Mouse (Mus musculus) B cell, adult 2 months (primary cell): ENCODE data around the gene Spry2.

Experiments
- DNase-seq, 2 experiments: peaks; one replicate each; pipeline ENCODE4 v3.0.0; 2022

Spry2 gene

GRCm38 (mm10) chr14:105896791-105897568 lies at the start of gene Spry2:
Gene Spry2 (minus strand): TSS chr14:105896819.
- peak; percentile 64 to 65 for DNase-seq

DNA sequence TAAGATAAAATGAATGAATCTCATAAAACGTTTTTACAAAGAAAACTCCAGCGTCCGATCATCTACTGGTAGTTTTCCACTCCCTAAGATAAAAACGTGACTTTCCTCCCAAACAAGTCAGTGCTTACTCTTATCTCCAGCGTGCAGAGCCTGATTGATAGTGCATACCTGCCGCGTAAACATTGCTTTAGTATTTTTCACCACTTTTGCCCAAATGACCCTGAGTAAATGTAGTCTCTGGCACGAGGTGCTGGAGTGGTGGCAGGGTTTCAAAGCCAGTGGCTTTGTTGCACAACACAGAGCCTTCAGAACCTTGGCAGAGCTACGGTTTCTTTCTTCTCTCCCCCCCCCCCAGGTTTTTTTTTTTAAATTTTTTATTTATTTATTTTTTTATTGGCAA lies 44.7 kb upstream of the Spry2 start:
- no peak for DNase-seq

DNA sequence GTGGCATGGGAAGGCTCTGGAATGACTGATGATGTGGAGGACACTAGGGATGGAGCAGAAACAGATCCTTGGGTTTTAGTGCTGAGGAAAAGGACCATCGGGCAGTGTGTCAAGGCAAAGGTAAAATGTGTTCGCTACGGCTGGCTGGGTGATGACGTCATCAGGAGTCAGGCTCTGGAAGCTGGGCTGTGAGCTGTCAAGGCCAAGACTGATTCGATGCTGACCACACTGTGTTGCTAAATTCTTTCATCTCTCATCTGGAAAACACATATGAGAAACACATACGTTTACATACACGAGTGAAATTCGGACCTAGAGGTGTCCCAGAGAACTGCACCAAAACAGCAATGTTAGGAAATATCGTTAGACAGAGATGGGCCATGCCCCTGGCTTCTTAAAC lies 30.1 kb upstream of the Spry2 start:
- DNase-seq: no peak

- DNase-seq: no peak
Observed at GRCm38 (mm10) chr14:105925305-105925704, 28.7 kb upstream of the Spry2 start.

- no peak for DNase-seq
Observed at GRCm38 (mm10) chr14:105924712-105925111, 28.1 kb upstream of the Spry2 start.

- DNase-seq: peak; percentile 32 to 42
Observed at GRCm38 (mm10) chr14:105922874-105923273, 26.3 kb upstream of the Spry2 start.

- DNase-seq: no peak
Observed at GRCm38 (mm10) chr14:105922427-105922826, 25.8 kb upstream of the Spry2 start.

GRCm38 (mm10) chr14:105921217-105921695 lies 24.6 kb upstream of the Spry2 start:
- DNase-seq: no peak

DNA sequence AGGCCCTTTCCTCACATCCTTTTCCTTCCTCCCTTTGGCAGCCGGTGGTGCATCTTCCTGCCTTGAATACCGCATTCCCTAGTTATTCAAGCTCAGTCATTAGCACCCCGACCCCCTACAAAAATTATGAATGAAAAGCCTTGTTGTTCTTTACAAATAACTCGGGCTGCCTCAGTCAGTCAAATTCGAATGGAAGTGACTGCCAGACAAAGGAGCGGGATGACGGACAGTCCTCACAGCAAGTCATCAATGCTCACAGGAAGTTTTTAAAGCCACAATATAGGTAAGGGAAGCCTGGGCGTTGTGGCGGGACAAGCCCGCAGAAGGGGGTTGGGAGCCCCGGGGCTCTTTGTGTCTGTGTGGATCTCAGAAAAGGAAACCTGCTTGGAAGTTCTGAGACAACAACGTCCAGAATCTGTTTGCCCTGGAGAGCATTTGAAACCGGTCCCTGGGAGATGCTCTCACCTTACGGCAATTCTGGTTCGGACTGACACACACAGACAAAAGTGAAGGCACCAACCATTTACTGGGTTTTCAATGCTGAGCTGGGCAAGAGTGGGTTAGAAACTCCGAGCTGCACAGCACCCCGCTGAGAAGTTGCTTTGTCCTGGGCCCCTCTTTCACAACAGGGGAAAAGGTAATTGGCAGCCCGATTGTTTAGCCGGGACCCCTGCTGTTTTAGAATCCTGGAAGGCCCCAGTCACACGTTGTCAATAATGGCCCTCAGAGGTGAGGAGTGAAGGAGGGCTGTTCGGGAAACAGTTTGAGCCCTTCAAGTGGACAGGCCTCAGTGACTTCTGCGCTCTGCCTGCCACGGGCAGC lies 24.0 kb upstream of the Spry2 start:
- no peak for DNase-seq

DNA sequence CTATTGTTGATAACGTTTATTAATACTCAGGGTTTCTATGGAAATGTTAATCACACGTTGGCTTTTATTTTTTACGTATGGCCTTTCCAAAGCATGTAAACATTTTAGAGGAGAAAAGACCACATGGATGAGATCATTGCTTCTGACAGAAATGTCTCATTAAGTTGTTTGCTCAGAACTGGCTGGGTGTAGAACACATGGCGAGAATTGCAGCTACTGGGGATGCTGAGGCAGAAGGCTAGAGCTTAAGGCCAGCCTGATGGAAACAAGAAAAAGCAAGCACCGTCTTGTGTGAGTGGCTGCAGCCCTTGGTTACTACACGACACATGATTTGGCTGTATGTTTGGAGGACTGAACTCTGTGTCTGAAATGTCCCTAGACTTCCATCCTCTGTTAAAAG lies 10.6 kb upstream of the Spry2 start:
- no peak for DNase-seq

GRCm38 (mm10) chr14:105905935-105906334 lies 9.3 kb upstream of the Spry2 start:
- DNase-seq: no peak

- DNase-seq: no peak
Observed at GRCm38 (mm10) chr14:105905509-105905908, 8.9 kb upstream of the Spry2 start.

- DNase-seq: peak; percentile 76 to 78
Observed at GRCm38 (mm10) chr14:105902807-105903206, 6.2 kb upstream of the Spry2 start.

- no peak for DNase-seq
Observed at GRCm38 (mm10) chr14:105900841-105901240, 4.2 kb upstream of the Spry2 start.

GRCm38 (mm10) chr14:105899116-105899515 lies 2.5 kb upstream of the Spry2 start:
- no peak for DNase-seq

DNA sequence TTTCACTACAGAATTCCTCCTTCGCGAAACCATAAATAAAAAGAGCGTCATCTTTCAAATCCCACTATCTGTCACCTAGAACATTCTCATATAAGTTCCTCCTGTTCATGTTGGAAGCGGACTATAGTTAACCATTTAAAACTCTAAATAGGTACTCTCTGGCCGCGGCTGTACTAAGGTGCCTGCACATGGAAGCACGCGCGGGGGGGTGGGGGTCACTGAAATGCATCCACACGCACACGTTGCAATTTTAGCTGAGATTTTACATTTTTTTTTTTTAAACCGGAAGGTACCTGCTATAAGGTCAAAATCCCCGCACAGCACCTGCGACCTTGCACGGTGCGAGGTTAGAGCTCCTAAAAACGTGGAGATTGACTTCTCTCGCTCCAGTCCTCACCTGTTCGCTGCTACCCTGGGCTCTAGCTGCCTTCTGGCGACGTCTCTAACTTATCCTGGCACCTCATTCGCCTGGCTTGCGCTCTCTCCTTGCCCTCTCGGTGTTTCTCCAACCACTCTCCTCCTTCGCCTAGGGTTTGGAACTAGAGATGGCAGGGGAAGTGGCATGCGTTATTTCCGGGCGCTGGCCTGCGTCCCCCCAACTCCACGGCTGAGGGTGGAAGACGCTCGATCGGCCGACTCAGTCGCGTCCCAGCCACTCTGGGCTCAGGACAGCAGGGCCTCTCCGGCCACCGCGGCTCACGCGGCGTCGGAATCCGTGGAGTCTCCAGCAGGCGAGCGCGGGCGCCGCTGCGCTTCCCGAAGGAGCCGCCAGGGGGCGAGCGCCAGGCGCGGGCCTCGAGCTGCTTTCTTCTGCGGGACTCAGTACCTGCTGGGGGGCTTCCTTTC lies 1.9 kb upstream of the Spry2 start:
- DNase-seq: peak; percentile 79 to 85

DNA sequence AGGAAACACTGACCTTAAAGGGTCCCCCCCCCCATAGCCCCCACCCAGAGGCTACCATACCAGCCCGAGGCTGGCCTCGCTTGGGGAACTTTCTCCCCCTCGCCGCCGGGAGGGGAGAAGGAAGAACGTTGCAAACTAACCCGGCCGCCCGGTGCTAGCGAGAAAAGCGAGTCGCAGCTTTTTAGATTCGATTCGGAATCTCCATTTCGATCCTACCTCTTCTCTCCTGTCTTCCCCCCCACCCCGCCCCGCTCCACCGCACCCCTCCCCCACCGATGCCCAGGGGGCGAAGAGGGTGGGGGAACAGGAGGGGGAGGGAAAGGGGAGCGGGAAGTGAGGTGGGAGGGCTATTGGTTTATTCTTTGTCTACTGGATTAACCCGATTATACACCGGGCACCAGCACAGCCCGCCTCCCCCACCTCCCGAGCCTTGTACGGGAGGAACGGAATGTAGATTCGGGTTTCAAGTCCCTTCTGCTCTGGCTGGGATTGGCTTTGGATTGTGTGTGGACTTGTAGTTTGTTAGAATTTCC lies 1.0 kb upstream of the Spry2 start:
- peak; percentile 26 to 27 for DNase-seq

- DNase-seq: peak; percentile 39 to 51
Observed at GRCm38 (mm10) chr14:105895961-105896651, 513 bp downstream of the Spry2 start.

DNA sequence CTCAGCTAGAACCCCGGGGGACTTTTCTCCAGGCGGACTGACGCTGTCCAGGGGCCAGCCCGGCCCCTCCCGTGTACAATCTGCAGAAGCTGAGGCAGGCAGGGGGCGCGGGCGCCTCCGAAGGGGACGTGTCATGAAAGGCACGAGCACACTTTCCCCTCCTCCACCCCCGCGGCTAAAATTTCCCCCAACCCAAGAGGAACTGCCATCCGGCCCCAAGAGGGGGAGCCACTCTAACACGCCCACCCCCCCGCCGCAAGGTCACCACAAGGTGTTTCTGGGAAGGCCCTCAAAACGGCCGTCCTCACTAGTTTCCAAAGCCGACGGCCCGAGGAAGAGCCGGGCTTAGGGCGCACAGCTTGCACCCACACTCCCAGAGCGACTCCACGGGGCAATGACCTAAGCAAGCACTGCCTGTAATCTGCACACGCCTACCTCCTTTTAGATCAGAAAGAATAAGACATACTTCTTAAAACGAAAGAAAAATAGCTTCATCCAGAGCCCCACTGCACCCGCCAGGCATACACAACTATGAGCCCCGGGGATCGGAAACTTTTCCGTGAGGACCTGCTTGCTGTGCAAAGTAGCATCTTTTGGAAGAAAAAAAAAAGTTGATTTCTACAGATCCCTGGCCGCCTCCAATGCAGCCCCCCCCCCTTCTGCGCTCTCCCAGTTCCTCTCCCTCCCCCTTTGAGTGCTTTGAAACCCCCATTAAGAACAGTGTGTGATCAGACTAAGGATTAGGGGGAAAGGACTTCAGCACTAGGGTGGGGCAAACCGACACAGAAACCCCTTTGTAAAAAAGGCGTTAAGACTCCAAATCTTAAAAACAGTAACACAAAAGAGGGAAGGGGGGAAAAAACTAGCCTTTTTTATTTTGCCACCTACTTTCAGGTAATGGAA lies 1.4 kb downstream of the Spry2 start:
- DNase-seq: peak; percentile 51 to 55

DNA sequence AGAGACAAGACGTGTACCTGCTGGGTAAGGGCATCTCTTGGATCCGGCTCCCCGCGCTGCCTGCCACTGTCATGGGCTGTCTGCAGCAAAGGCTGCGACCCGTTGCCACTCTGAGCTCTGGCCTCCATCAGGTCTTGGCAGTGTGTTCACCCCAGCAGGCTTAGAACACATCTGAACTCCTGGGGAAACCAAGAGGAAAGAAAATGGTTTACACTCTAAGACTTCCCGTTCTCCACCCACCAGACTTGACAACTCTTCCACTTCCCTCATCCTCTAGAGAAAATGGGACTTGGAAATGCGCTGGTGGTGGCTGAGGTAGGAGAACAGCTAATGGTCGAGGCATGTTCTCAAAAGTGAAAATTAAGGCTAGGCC lies 3.0 kb downstream of the Spry2 start:
- no peak for DNase-seq
